Mouse (Mus musculus) urinary bladder, postnatal 4 days (tissue): ENCODE measurements at regions not wholly inside any gene's neighbourhood (a gene's known extent, or its start where the extent isn't known, plus 50 kb on each side); places are given as distances from the start of the nearest gene placed in this dataset.

ENCODE experiments used
- DNase-seq, 2 experiments: peaks; one replicate each; pipeline ENCODE4 v3.0.0; 2021 to 2022; ENCODE audit warnings: low spot score in 2 of 2

GRCm38 (mm10) chr14:78438064-78438677 is 98.4 kb downstream of the Akap11 start:
- no peak for DNase-seq

- no peak for DNase-seq
These were observed 100.0 kb downstream of the Akap11 start for GRCm38 (mm10) chr14:78436586-78436985.

- no peak for DNase-seq
These were observed 100.6 kb downstream of the Akap11 start for GRCm38 (mm10) chr14:78435982-78436381.

- DNase-seq, result no peak
These were observed 101.0 kb downstream of the Akap11 start for GRCm38 (mm10) chr14:78435561-78435960.

GRCm38 (mm10) chr14:78434753-78435152 is 101.9 kb downstream of the Akap11 start:
- no peak for DNase-seq

GRCm38 (mm10) chr14:78434126-78434525 is 102.5 kb downstream of the Akap11 start:
- no peak for DNase-seq

- no peak for DNase-seq
These were observed 104.1 kb downstream of the Akap11 start for GRCm38 (mm10) chr14:78432471-78432870.

GRCm38 (mm10) chr14:78431931-78432330 is 104.7 kb downstream of the Akap11 start:
- DNase-seq, result no peak

- no peak for DNase-seq
These were observed 105.2 kb downstream of the Akap11 start for GRCm38 (mm10) chr14:78431406-78431805.

- no peak for DNase-seq
These were observed 108.2 kb downstream of the Akap11 start for GRCm38 (mm10) chr14:78428233-78429019.

GRCm38 (mm10) chr14:78427062-78427461 is 109.5 kb downstream of the Akap11 start:
- no peak for DNase-seq

- no peak for DNase-seq
These were observed 114.0 kb downstream of the Akap11 start for GRCm38 (mm10) chr14:78422601-78423000.

- DNase-seq, result no peak
These were observed 113.1 kb upstream of the Tnfsf11 start for GRCm38 (mm10) chr14:78420966-78421365.

- DNase-seq, result no peak
These were observed 112.3 kb upstream of the Tnfsf11 start for GRCm38 (mm10) chr14:78420176-78420575.

- no peak for DNase-seq
These were observed 97.7 kb upstream of the Tnfsf11 start for GRCm38 (mm10) chr14:78405568-78405967.

GRCm38 (mm10) chr14:78397914-78398313 is 90.1 kb upstream of the Tnfsf11 start:
- no peak for DNase-seq

- no peak for DNase-seq
These were observed 87.8 kb upstream of the Tnfsf11 start for GRCm38 (mm10) chr14:78395631-78396030.

GRCm38 (mm10) chr14:78387011-78387410 is 79.2 kb upstream of the Tnfsf11 start:
- DNase-seq, result no peak

- no peak for DNase-seq
These were observed 76.5 kb upstream of the Tnfsf11 start for GRCm38 (mm10) chr14:78384370-78384769.

GRCm38 (mm10) chr14:78383256-78383709 is 75.4 kb upstream of the Tnfsf11 start:
- peak; percentile 68 to 81 for DNase-seq

GRCm38 (mm10) chr14:78380011-78380410 is 72.2 kb upstream of the Tnfsf11 start:
- DNase-seq, result no peak

GRCm38 (mm10) chr14:78376591-78376990 is 68.7 kb upstream of the Tnfsf11 start:
- no peak for DNase-seq
